Mouse (Mus musculus) adipocyte (in vitro differentiated cells): Measurements from ENCODE around the gene Aven.
A peak's percentile ranks its signal among the peaks of the same experiment; 100 is the strongest.

ENCODE experiments used
- DNase-seq: peaks from one replicate; pipeline ENCODE4 v3.0.0-alpha.2; 2016; ENCODE audit warnings: low spot score

Aven gene

DNA sequence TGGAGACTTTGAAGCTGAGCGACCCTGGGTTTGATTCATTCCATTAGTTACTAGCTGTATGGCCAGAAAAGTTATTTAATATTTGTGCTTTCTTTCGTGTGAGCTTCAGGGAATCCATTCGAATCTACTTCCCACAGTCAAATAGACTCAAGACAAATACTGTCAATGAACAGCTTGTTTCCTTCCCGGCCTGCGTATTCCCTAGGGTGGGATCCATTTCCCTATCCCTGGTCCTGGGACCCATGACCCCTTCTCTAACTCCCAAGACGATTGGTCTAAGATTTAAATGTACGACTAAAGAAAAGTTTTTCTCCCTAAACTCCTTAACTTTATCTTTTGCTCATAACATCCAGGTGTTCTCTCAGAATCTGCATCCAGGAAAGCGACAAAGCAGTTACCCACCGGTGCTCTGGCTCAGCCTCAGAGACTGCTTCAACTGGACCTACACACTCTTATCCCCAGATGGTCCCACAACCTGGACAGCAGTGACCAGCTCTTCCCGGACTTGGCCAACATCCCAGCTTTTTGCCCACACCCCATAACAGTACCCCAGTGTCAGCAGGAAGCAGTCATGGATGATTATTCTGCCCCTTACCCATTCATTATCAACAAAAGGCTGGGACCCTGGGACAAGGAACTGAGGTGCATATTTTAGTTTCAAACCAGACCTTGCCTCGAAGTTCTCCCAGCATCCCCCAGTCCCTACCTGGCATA is 2.1 kb upstream of the Aven start:
- no peak for DNase-seq

DNA sequence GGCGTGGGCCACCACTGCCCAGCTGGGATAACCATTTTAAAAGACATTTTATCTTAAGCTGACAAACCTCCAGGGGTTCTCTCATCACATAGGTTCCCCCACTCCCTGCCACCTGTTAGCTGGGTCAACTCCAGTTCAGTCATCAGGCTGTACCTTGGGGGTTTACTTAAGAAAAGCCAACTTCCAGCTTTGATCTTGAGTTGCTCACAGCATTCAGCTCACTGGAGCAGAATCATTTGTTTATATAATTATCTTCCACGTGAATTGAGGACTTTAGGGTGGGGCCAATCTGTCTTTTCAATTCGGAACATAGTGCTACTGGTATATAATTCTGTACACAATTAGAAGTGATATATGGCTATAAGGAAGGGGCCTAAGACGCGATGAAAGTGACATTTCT is 1.1 kb upstream of the Aven start:
- no peak for DNase-seq

DNA sequence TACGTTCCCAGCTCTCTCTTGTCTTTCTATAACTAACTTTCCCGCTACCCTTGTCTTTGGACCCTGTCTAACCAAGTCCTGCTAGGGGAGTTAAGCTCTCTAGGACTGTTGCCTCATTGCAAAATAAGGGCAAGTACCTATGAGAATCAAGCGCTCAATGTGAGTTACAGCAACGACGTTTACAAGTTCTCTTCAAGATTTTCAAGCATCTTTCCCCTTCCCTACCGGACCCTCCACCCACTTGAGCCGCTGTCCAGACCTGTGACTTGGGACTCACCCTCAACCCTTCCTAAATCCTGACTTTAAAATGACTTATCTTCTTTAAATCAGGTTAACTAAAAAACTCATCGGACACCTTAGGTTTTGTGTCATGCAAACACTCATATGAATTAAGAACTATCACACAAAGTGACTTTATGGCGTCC is 321 bp upstream of the Aven start:
- DNase-seq, result peak; percentile 64

DNA sequence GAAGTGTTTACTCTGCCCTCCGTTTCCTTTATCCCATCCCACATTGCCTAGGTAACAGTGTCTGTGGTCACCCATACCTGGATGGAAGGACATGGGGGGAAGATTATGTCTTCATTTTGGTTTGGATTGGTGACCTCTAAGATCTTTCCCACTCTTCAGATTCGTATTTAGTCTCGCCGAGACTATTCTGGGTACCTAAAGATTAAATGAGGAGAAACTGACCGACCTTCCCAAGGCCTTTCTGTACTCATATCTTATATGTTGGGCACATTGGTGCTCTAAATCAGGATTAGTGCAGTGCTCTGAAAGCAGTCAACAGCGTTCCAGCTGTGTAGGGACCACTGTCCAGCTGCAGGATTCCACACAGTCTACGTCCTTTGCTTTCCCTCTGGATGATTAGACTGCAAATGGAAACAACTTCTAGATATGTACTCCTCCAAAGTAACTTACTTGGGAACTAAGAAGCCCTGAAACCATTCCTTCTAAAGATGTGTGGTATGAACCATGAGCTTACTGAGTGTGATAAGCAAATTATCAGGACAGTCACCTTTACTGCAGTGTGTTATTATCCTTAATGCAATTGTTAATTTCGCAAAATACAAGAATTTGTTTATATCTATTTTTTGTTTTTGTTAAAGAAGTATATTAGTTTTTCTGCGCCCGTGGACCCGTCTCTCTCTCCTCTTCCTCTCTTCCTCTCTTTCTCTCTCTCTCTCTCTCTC is 936 bp downstream of the Aven start:
- DNase-seq, result no peak

DNA sequence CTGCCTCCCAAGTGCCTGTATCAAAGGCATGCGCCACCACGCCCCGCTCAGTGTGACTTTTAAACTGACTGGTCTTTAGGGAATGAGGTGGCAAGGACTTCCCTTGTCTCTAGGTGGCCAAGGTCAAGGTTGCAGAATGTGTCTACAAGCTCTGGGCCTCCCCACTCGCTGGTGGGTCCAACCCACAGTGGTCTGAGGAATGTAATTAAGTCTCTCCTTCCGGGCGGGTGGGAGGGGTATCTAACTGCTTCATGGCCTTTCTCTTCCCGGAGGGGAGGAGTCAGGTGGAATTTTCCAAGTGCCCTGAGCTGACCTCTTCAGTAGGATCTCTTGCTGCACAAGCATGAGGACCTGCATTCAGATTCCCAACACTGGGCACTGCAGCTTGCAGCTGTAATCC is 5.1 kb downstream of the Aven start:
- DNase-seq, result no peak

DNA sequence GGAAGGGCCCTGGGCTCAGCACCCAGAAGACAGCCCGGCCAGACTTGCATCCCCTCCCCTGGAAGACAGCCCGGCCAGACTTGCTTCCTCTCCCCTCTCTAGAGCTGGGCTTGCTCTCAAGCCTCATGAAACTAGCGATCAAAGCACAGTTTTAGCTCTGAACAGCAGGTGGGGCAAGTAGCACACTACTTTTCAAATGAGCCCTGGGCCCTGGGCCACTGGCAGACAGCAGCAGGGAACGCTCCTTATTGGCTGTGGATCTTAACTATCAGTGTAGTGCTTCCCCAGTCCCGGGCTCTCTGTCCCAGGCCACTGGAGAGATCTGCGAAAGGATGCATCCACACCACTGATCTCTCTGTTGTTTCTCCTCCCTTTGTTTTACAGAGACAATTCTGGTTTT is 8.4 kb downstream of the Aven start:
- peak; percentile 81 for DNase-seq

DNA sequence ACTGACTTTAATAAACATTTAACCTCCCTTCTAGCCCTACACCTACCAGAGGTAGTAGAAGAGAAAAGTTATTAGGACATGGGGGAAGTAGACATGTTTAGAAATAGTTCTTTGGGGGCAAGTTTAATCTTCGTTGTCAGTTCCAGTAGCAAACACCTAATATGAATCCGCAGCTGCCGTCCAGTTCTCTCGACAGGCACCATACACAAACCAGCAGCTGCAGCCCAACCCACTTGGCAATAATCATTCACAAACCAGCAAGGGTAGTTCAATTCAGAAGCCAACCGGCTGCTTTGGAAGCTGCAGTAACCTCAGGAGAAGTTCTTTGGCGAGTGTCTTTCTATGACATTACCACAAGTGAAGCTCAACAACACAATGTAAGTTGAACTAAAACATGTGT is 11.2 kb downstream of the Aven start:
- no peak for DNase-seq

DNA sequence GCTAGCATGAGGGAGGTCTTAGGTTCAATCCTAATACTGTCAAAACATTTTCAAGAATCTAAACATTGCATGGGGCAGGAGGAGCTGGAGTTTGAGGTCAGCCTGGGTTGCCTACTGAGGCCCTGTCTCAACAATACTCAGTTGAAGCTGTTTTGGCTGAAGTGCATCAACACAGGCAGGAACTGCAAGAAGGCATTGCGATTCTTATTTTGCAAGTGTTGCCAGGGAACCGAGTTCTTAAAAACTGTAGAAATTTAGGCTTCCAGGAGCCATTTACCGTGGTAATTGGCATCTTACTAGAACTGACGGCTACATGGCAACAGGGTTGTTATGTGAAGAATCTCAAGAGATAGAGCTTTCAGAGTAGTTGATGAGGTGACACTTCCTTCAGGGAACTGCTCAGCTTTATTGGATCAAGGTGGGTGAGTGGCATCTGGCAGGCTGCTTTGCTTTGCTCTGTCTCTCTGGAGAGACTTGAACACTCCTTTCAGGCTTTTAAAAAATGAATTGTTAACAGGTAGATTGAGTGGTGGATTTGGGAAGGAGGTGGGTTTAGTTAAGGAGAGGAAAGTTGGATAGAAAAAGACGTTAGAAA is 14.2 kb downstream of the Aven start:
- no peak for DNase-seq

DNA sequence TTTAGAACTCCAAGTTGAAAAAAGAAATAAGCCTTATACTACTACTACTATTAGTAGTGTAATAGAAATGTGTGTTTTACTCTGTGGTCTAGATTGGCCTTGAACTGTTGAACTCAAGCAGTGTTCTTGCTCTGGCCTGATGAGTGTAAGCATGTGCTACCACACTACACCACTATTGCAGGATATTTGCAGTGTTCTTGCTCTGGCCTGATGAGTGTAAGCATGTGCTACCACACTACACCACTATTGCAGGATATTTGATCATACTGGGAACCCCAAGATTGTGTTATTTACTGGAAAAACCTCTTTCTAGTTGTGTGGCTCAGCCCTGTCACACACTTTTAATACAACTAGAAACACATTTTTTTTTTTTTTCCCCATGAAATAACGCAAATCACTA is 14.7 kb downstream of the Aven start:
- no peak for DNase-seq

DNA sequence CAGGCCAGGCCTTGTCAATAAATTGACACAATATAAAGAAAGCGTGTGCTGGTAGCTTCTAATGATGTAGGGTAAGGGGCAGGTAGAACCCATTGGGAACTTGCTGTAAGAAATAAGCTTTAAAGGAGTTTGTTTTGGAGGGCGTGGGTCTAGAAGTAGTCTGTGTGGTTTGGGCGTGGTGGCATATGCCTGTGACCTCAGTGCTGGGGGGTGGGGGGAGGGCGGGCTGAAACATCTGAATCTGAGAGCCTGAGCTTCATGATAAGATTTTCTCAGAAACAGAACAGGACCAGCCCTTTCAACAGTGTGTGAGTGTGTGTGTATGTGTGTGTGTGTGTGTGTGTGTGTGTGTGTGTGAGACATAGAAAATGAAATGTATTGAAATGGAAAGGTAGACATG is 17.4 kb downstream of the Aven start:
- no peak for DNase-seq

DNA sequence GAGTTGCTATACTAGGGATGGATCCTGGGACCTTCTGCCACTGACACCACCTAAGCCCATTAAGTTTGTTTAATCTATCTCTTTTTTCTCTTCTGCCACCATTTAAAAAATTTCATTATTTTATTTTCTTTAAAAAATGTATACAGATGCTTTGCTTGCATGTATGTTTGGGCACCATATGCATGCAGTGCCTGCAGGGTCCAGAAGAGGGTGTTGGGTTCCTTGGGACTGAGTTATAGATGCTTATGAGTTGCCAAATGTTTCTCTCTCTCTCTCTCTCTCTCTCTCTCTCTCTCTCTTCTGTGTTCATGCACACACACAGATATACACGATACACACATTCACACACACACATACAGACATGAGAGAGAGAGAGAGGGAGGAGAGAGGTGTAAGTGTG is 20.3 kb downstream of the Aven start:
- DNase-seq, result no peak

DNA sequence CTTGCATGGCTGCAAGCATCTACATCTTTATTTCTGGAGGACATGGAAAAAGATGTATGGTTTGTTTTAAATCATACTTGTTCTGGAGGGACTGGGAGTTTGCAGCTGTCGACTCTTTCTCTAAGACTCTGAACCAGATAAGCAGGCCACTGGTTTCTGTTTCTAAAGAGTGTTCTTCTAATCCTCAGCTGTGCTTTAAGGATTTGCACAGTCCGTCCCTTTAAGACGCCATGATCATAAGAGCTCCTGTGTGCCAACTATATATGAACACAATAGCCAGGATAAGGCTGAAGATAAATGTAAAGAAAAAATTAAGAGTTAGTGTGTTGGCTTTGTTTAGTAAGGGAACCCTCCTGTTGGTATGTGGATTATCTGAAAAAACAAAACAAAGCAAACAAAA is 24.0 kb downstream of the Aven start:
- no peak for DNase-seq

DNA sequence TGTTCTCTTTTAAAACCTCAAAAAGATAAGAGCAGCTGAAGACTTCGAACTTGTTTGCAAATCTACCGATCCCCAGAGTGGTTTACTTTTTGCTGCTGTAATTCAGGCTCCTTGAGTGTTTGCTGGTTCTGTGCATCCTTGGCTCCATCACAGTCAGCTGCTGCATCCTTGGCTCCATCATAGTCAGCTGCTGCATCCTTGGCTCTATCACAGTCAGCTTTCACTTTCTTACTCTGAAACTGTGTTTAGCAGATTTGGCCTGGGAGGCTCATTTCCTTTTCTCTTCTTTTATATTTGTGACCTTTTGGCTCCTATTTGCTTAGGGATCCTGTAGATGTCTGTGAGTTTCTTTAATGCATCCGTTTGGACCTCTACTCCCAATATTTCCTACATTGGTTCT is 24.5 kb downstream of the Aven start:
- no peak for DNase-seq

DNA sequence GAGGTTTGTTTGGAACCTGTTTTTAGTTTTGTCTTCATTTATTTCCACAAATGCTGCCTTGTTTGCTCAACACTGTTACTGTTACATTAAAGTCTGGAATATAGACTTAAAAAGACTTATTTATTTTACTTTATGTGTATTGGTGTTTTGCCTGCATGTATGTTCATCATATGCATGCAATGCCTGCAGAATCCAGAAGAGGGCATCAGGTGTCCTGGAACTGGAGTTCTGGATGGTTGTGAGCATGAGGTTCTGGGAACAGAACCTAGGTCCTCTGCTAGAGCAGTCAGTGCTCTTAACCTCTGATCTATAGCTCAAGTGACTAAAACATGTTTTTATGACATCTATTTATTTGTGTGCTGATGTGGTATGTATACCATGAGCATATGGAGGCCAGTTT is 25.8 kb downstream of the Aven start:
- DNase-seq, result no peak

DNA sequence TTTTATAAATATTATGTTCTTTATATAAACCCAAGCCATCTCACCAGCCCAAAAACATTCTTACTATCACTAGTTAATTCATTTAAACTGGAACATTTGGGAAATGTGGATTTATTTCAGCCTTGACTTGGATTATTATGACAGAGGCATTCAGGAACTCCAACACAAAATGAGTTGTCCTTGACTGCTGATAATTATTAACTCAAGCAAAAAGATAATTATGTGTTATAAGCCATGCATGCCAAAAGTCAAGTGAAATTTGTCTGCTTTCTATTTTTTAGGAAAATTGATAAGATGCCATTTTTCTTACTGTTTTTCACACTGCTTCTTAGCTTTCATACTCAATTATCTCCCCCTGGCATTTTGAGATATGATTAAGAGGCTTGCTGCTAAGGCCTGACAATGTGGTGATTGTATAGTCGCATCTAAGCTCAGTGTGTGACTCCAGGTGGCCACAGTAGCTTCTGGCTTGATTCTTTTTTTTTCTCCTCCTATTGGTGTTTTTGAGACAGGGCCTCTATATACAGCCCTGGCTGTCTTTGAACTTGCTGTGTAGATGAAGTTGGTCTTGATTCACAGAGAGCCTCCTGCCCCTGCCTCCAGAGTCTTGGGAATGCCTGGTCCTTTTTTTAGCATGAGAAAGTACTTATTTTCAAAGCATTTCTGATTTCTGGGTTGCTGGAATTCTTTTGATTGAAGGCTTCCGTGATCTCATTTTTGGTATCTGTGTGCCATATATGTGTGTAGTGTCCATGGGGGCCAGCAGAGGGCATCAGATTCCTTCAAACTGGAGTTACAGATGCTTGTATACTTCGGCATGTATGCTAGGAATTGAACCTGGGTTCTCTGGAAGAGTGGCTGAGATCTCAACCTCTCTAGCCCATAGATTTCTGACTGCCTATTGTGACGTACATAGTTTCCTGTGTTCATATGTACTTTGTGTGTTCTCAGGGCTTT is 28.0 kb downstream of the Aven start:
- no peak for DNase-seq

DNA sequence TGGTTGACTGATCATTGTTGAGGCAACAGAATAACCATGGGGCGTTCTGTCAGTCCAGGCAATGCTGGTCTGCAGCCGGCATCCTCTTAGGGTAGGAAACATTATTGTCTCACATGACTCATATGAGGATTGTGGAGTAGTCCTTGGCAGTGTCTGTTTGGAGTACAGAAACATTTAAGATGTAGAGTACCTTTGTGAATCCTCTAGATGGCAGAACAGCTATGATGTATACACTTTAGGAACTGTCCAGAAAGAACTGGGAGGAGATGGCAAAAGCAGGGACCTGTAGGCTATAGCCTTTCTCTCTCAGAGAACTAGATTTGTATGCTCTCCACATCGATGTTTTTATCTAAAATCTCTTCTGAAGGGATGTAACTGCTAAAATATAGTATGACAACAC is 34.2 kb downstream of the Aven start:
- no peak for DNase-seq

DNA sequence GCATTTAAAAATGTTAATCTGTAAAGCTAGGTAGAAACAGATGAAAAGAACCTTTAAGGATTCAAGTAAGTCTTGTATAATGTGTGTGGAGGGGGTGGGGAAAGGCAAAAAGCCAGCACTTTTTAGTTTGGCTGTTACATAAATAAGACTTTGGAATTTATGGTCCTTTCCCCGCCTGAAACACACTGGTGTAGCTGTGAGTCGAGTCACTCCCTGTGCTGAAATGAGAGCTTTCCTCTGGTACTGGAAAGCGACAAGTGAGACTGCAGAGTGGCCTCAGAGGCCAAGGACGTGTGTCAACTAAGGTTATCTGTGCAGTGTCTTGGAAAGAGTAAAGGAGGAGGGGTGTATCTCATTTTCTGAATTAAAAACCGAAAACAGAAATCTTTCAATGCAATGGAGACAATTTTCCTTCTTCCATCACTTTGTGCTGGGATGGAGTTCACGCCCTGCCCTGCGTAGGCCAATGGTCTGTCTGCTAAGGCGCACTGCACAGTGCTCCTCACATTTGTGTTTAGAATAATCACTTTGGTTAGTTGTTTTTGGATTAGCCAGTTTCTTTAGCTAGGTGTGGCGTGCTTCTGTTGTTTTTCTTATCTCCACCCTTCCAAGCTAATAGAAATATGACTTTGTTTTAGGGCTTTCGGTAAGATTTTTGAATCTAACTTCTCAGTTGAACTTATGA is 40.2 kb downstream of the Aven start:
- no peak for DNase-seq

DNA sequence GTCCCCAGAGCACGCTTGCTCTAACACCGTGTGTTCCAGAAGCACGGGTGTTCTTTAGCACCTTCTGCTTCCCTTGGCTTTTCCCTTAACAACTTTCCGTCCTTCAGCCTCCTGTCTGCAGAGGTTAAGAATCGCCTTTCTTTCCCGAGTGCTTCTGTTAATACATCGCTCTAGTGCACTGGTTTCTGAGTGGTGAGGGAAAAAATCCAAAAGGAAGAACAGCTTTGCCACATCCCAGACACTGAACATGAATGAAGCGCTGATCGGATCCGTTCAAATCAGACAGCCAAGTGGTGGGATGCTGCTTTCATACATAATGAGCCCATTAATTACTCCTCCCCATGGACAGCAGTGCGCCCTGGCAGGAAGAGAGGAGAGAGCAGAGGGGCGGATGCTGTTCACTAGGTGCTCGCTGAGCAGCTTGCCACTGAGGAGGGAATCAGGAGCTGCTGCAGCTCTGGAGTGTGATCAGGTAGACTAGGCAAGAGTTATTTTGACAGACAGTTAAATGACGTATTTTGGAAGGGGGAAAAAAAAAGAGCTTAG is 42.0 kb downstream of the Aven start:
- no peak for DNase-seq

DNA sequence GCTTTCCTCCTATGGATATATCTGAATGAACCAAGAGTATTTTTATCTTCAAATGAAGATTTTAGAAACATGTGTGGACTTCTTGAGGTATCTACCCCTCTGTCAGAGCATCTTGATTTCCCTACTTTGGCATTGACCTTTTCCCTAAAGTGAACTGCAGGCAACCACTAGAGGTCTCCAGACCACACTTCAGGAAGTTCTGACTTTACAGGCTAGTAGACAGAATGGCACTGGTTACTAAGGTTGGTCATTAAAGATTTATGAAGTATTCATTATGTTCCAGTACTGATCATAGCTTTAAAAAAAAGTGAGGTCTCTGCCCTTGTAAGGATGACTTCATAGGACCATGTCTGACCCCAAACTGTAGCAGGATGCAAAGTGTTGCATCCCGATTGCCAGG is 46.0 kb downstream of the Aven start:
- DNase-seq, result peak; percentile 47

DNA sequence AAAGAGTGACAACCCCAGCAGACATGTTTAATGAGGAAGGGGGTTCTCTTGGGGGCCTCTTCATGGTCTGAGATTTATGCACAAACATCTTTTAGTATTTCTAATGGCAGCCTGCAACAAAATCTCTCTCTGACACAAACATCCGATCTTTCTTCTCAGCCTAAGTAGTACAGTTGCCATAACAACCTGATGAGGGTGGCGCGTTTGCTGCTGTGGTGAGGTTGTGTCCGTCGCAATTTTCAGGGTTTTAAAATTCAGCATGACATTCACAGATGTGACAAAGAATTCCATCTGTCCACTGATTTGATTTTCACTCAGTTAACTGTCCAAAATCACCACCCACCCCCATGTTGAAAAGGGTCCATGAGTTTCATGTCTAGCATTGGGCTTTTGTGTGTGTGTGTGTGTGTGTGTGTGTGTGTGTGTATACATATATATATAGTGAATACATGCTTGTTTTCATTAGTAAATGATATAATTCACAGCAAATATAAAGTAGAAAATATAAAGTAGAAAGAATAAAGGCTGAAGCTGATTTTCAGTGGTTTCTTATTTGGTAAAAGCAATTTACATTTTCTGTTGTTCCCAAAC is 49.0 kb downstream of the Aven start:
- DNase-seq, result no peak

DNA sequence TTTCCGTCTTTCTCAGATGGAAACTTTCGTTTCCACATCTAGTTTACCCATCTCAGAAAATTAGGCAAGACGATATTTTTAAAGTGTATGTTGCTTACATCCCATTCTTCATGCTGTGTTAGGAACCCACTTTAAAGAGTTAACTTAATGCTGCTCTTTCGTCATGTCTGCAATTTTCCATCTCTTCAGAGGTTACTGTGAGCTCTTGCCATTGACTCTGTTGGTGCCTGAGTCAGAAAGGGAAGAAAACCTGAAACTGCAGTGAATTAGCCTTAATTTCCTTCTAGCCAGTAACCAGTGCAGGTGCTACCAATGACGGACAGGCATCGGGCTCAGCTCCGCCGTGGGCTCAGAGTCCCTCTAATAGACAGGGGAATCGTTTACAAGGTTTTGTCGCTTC is 63.8 kb downstream of the Aven start:
- no peak for DNase-seq
